Mouse (Mus musculus): ENCODE measurements at regions not wholly inside any gene's neighbourhood (a gene's known extent, or its start where the extent isn't known, plus 50 kb on each side); places are given as distances from the start of the nearest gene placed in this dataset.
"Not testable (repeated sequence)": the region's sequence is repeated elsewhere in the genome, so short reads cannot be mapped to it uniquely, and the experiment has no call there.

DNA sequence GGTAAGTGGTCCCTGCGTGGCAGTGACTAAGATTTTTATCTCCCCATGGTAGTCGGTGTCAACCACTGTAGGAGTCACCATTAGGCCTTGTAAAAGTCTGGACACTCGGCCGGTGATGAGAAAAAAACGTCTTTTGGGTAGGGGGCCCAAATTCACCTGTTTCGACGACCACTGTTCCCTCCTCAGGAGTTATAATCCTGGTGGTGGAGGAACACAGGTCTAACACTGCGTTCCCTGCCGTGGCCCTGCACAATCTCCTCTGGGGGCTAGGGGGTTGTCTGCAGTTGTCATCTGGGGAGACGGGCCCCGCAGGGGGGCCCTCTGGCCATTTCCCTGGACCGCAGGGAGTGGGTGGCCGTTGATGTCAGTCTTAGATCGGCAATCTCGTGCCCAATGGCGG, 64.0 kb upstream of the Cdk6 start:
- TF ChIP-seq CTCF (conservative IDR thresholded peaks at IDR 0.05; ENCODE audit: insufficient read depth, insufficient read length, low read depth, low read length); POLR2A (IDR thresholded peaks at IDR 0.05; ENCODE audit: low read depth, low read length): not testable (repeated sequence)

Data from kidney, adult 2 months (tissue).